Mouse (Mus musculus) lung, adult 2 months (tissue): ENCODE results near the gene Ttc5. TPM values are rescaled to one million over a fixed set of nuclear protein-coding genes. Genes with fewer than 3 reads are reported as not detected.
"Not testable (repeated sequence)": the region's sequence is repeated elsewhere in the genome, so short reads cannot be mapped to it uniquely, and the experiment has no call there.

Source experiments
- DNase-seq: peaks from one replicate; pipeline ENCODE4 v3.0.0; 2022
- H3K4me1 ChIP-seq: fragments of 200-500 bp; 2 replicates; pipeline ENCODE4 v1.6.1; 2011; ENCODE audit warnings: low read length; ENCODE audit not compliant: control insufficient read depth, insufficient read depth
- H3K4me3 ChIP-seq: fragments of 200-500 bp; replicated peaks from 2 replicates; pipeline ENCODE3; 2011; ENCODE audit warnings: low read depth, mild to moderate bottlenecking, control low read depth, low read length; ENCODE audit errors: extremely low read depth
- CTCF ChIP-seq: fragments of 200-500 bp; IDR thresholded peaks from 2 replicates; pipeline ENCODE4 v1.5.1; 2011; ENCODE audit warnings: mild to moderate bottlenecking, low read length, control low read depth; ENCODE audit not compliant: insufficient read depth
- POLR2A ChIP-seq: fragments of 200-500 bp; IDR thresholded peaks from 2 replicates; pipeline ENCODE4 v1.6.1; 2011; ENCODE audit warnings: low read depth, mild to moderate bottlenecking, control low read depth, low read length, borderline replicate concordance; ENCODE audit errors: extremely low read depth
- WGBS: fragments of 180-500 bp; shearing (Covaris S2); methylation state at CpG from one replicate; pipeline ENCODE4 v1.1.7; 2018; 5-methylcytosine and 5-hydroxymethylcytosine counted together
- polyA plus RNA-seq: library from polyadenylated mRNA; depleted of rRNA; stranded (reverse); fragments of >200 nt; gene quantifications from 2 replicates; pipeline ENCODE4 v1.2.3, GENCODE M21; 2012; rRNA removed

Ttc5 gene
- polyA plus RNA-seq, 1 experiment: 32.2 TPM

- no peak for DNase-seq
- Histone ChIP-seq H3K4me1 (no peaks in the 10 kb centered on the region), H3K4me3 (no peak overlapping the region)
- 68% methylated on average over 2 of the region's 2 CpGs for WGBS
- no peak for TF ChIP-seq POLR2A
- no peak for TF ChIP-seq CTCF
These were observed 14.0 kb downstream of the Ttc5 start for GRCm38 (mm10) chr14:50771342-50771741.

- no peak overlapping the region for H3K4me3 ChIP-seq
- no peak for DNase-seq
- WGBS: 94% methylated on average over 6 of the region's 6 CpGs
- no peaks in the 10 kb centered on the region for H3K4me1 ChIP-seq
- TF ChIP-seq CTCF (no peak), POLR2A (no peak)
These were observed 19.6 kb downstream of the Ttc5 start for GRCm38 (mm10) chr14:50765736-50766135.

- Histone ChIP-seq H3K4me3 (no peak overlapping the region), H3K4me1 (no peaks in the 10 kb centered on the region)
- no peak for TF ChIP-seq POLR2A
- TF ChIP-seq CTCF: no peak
- WGBS: 67% methylated on average over 5 of the region's 5 CpGs
- DNase-seq: no peak
These were observed 26.8 kb downstream of the Ttc5 start for GRCm38 (mm10) chr14:50758416-50759085.

- TF ChIP-seq POLR2A (no peak), CTCF (no peak)
- no peaks in the 10 kb centered on the region for H3K4me1 ChIP-seq
- DNase-seq: no peak
- no peak within 1 kb of the TSS for H3K4me3 ChIP-seq
These were observed 40.3 kb downstream of the Ttc5 start, which contains the start of gene Olfr749 for GRCm38 (mm10) chr14:50744994-50745393. Gene Olfr749, minus strand, starts transcription at chr14:50745094.

GRCm38 (mm10) chr14:50741584-50741983 lies 43.7 kb downstream of the Ttc5 start:
- TF ChIP-seq CTCF: no peak
- no peak for TF ChIP-seq POLR2A
- no peak overlapping the region for H3K4me3 ChIP-seq
- WGBS: 68% methylated on average over 2 of the region's 2 CpGs

GRCm38 (mm10) chr14:50740334-50740733 lies 45.0 kb downstream of the Ttc5 start:
- 65% methylated on average over 2 of the region's 2 CpGs for WGBS
- DNase-seq: no peak
- Histone ChIP-seq H3K4me1 (no peaks in the 10 kb centered on the region), H3K4me3 (no peak overlapping the region)
- TF ChIP-seq POLR2A (no peak), CTCF (no peak)

More at GRCm38 (mm10) chr14:50741584-50741983, 43.7 kb downstream of the Ttc5 start:
- no peak for DNase-seq
- no peaks in the 10 kb centered on the region for H3K4me1 ChIP-seq

GRCm38 (mm10) chr14:50722371-50722770 lies 62.9 kb downstream of the Ttc5 start:
- H3K4me1 ChIP-seq, DNase-seq, H3K4me3 ChIP-seq: not testable (repeated sequence)
- 65% methylated on average over 4 of the region's 4 CpGs for WGBS

GRCm38 (mm10) chr14:50719875-50720274 lies 65.4 kb downstream of the Ttc5 start:
- H3K4me1 ChIP-seq, DNase-seq, H3K4me3 ChIP-seq: not testable (repeated sequence)
- WGBS: 85% methylated on average over 15 of the region's 15 CpGs

Other genes starting within 250 kb of the Ttc5 start
- gene Olfr744, start 170.6 kb downstream of the Ttc5 start, polyA plus RNA-seq: not detected in 2 replicates
- not detected in 2 replicates for gene Olfr745, start 146.1 kb downstream of the Ttc5 start, polyA plus RNA-seq
- gene Olfr746, start 138.4 kb downstream of the Ttc5 start, polyA plus RNA-seq: not detected in 2 replicates
- not detected in 2 replicates for gene Olfr747, start 92.3 kb downstream of the Ttc5 start, polyA plus RNA-seq
- gene Olfr748, start 78.1 kb downstream of the Ttc5 start, polyA plus RNA-seq: not detected in 2 replicates
- not detected in 2 replicates for gene Olfr749, start 40.4 kb downstream of the Ttc5 start, polyA plus RNA-seq
- gene Ccnb1ip1, start 22.2 kb upstream of the Ttc5 start, polyA plus RNA-seq: not detected in 2 replicates
- 9.6 and 17.4 TPM in 2 replicates for gene Parp2, start 22.3 kb upstream of the Ttc5 start, polyA plus RNA-seq
- 28.1 and 28.6 TPM in 2 replicates for gene Tep1, start 85.0 kb upstream of the Ttc5 start, polyA plus RNA-seq
- 1.4 and 3.7 TPM in 2 replicates for gene Klhl33, start 112.0 kb upstream of the Ttc5 start, polyA plus RNA-seq
- 104 and 122 TPM in 2 replicates for gene Osgep, start 139.4 kb upstream of the Ttc5 start, polyA plus RNA-seq
- gene Apex1, start 139.4 kb upstream of the Ttc5 start, polyA plus RNA-seq: 12.0 and 23.2 TPM in 2 replicates
- 99.1 and 111 TPM in 2 replicates for gene Pip4p1, start 145.3 kb upstream of the Ttc5 start, polyA plus RNA-seq
- 35.3 and 37.0 TPM in 2 replicates for gene Pnp, start 145.6 kb upstream of the Ttc5 start, polyA plus RNA-seq
- 20.3 and 46.2 TPM in 2 replicates for gene Gm49342, start 159.0 kb upstream of the Ttc5 start, polyA plus RNA-seq
- 0.97 and 1.1 TPM in 2 replicates for gene Pnp2, start 170.5 kb upstream of the Ttc5 start, polyA plus RNA-seq
- gene Rnase10, start 222.2 kb upstream of the Ttc5 start, polyA plus RNA-seq: 0.14 TPM in 1 of 2 replicates, not detected in the other